8 mouse cellular contexts compared by ENCODE assay signal in genomic region chr14:103070790-103071189, GRCm38 (mm10). TPM values are rescaled to one million over a fixed set of nuclear protein-coding genes. Genes with fewer than 3 reads are reported as not detected.
A peak's percentile ranks its signal among the peaks of the same experiment; 100 is the strongest.
DNase-seq lines count a peak whose midpoint lies in the region; ATAC-seq and TF ChIP-seq lines count a peak whose summit lies in the region.

No protein-coding gene starts in this region.

- TF ChIP-seq POLR2A in myocyte (IDR thresholded peaks at IDR 0.05; ENCODE audit: insufficient read length, low read depth): no peak

- H3K79me2 ChIP-seq in myocyte (ENCODE audit: control insufficient read depth, insufficient read depth): no peaks in the 10 kb centered on the region

- no peaks in the 10 kb centered on the region for H3K9me3 ChIP-seq in heart, embryonic 15.5 days (replicated peaks)
- H3K9me3 ChIP-seq in liver, embryonic 13.5 days (replicated peaks): no peaks in the 10 kb centered on the region

- H3K27ac ChIP-seq in layer of hippocampus, adult 2 months: peak overlapping the region; percentile 92
- H3K27ac ChIP-seq in heart, embryonic 15.5 days: peak overlapping the region; percentile 93
- H3K27ac ChIP-seq in liver, embryonic 13.5 days: peak overlapping the region; percentile 96

- peak overlapping the region; percentile 74 for H3K9ac ChIP-seq in heart, embryonic 15.5 days
- peak overlapping the region; percentile 84 for H3K9ac ChIP-seq in liver, embryonic 13.5 days

- H3K4me2 ChIP-seq in heart, embryonic 15.5 days: peak overlapping the region; percentile 92
- peak overlapping the region; percentile 83 for H3K4me2 ChIP-seq in liver, embryonic 13.5 days
- H3K4me2 ChIP-seq in myocyte (ENCODE audit: low read depth): peak overlapping the region; percentile 93

- no peak for DNase-seq in layer of hippocampus, adult 2 months (ENCODE audit: low spot score in 2 of 2)
- DNase-seq in layer of hippocampus, postnatal 10 days (ENCODE audit: low spot score in 2 of 2): no peak
- peak; percentile 32 for DNase-seq in c-Kit-negative CD71-positive TER-119-positive erythroid progenitor cells, embryonic 14.5 days (ENCODE audit: low read depth, low spot score)
- DNase-seq in liver, embryonic 13.5 days: no peak
- DNase-seq in urinary bladder, adult 18-20 months (ENCODE audit: low spot score in 2 of 2): no peak
- DNase-seq in gastrocnemius, adult 8-10 months (ENCODE audit: low spot score in 2 of 2): no peak

- no peak for TF ChIP-seq CTCF in layer of hippocampus, adult 2 months (conservative IDR thresholded peaks at IDR 0.05)

- H3K4me1 ChIP-seq in heart, embryonic 15.5 days (replicated peaks): peaks cover 9% of the 10 kb centered on the region
- peaks cover 27% of the 10 kb centered on the region for H3K4me1 ChIP-seq in liver, embryonic 13.5 days (replicated peaks)

- no peaks in the 10 kb centered on the region for H3K27me3 ChIP-seq in heart, embryonic 15.5 days
- H3K27me3 ChIP-seq in liver, embryonic 13.5 days: no peaks in the 10 kb centered on the region
- no peaks in the 10 kb centered on the region for H3K27me3 ChIP-seq in myocyte (ENCODE audit: control insufficient read depth, insufficient read depth, insufficient read length)

- H3ac ChIP-seq in myocyte (ENCODE audit: control insufficient read depth, insufficient read length): peak overlapping the region; percentile 30

- H3K4me3 ChIP-seq in layer of hippocampus, adult 2 months: peak overlapping the region; percentile 82
- peak overlapping the region; percentile 83 for H3K4me3 ChIP-seq in heart, embryonic 15.5 days
- peak overlapping the region; percentile 70 for H3K4me3 ChIP-seq in liver, embryonic 13.5 days (replicated peaks)
- peak overlapping the region; percentile 47 for H3K4me3 ChIP-seq in myocyte

- 3% methylated on average over 10 of the region's 10 CpGs for WGBS in heart, embryonic 15.5 days
- 2% methylated on average over 10 of the region's 10 CpGs for WGBS in liver, embryonic 13.5 days (ENCODE audit: insufficient replicate concordance)

- no peak for ATAC-seq in heart, embryonic 15.5 days (replicated peaks; ENCODE audit: insufficient number of reproducible peaks, insufficient read depth, low FRiP score, low read depth)
- no peak for ATAC-seq in liver, embryonic 13.5 days (ENCODE audit: low read depth)

- H3K36me3 ChIP-seq in heart, embryonic 15.5 days: peaks cover 24% of the 10 kb centered on the region; the same call in 1 of the 2 replicates
- peaks cover 38% of the 10 kb centered on the region for H3K36me3 ChIP-seq in liver, embryonic 13.5 days
- peaks cover 19% of the 10 kb centered on the region for H3K36me3 ChIP-seq in myocyte (ENCODE audit: control insufficient read depth, insufficient read depth)

TF ChIP-seq in myocyte, 11 proteins besides CTCF, POLR2A, EP300 and RAD21:
- TF ChIP-seq SRF (IDR thresholded peaks at IDR 0.05; ENCODE audit: control insufficient read depth, insufficient read length, low read depth) (no peak), TCF12 (IDR thresholded peaks at IDR 0.05; ENCODE audit: insufficient read depth, poor library complexity, severe bottlenecking) (no peak), POLR2AphosphoS2 (IDR thresholded peaks at IDR 0.05; ENCODE audit: insufficient read length, low read depth) (no peak), MYOG (IDR thresholded peaks at IDR 0.05; ENCODE audit: control insufficient read depth in 1 of 3, insufficient read depth in 1 of 3, insufficient read length in 2 of 3, low read depth in 2 of 3) (no peak), REST (IDR thresholded peaks at IDR 0.05; ENCODE audit: insufficient read depth, insufficient read length) (no peak), MYOD1 (IDR thresholded peaks at IDR 0.05; ENCODE audit: control insufficient read depth in 1 of 3, insufficient read length in 2 of 3, low read depth in 2 of 3) (no peak), MAX (IDR thresholded peaks at IDR 0.05; ENCODE audit: low read depth) (no peak), E2F4 (IDR thresholded peaks at IDR 0.05; ENCODE audit: insufficient read depth) (no peak)

RNA-seq across cellular contexts. Expression of gene Cln5, which starts 0.8 kb away (rescaled TPM):
- 10 to 100 TPM; 10.1 to 10.2 TPM for total RNA-seq in layer of hippocampus, adult 2 months (2021)
- total RNA-seq in layer of hippocampus, postnatal 10 days (2021): 1 to 10 TPM; 6.5 to 6.9 TPM
- polyA plus RNA-seq in heart, embryonic 15.5 days (2015; fragmentation: Nextera tagmentation; extraction: Ambion mirVana): 23.6 and 26.1 TPM in 2 replicates
- polyA plus RNA-seq in liver, embryonic 13.5 days (2015; fragmentation: Nextera tagmentation; extraction: Ambion mirVana): 20.9 and 25.2 TPM in 2 replicates
- polyA plus RNA-seq in myocyte (2012; fragmentation: generic; extraction: Trizol): 20.6 TPM
- total RNA-seq in gastrocnemius, adult 8-10 months (2022): 10 to 100 TPM; 11.1 to 12.4 (median 11.8) TPM

RNA-seq across cellular contexts. Expression of gene Acod1, which starts 24.0 kb away (rescaled TPM):
- total RNA-seq in layer of hippocampus, adult 2 months (2021): not detected
- not detected for total RNA-seq in layer of hippocampus, postnatal 10 days (2021)
- polyA plus RNA-seq in heart, embryonic 15.5 days (2015; fragmentation: Nextera tagmentation; extraction: Ambion mirVana): 0.06 TPM in 1 of 2 replicates, not detected in the other
- polyA plus RNA-seq in liver, embryonic 13.5 days (2015; fragmentation: Nextera tagmentation; extraction: Ambion mirVana): 0.09 and 0.12 TPM in 2 replicates
- polyA plus RNA-seq in myocyte (2012; fragmentation: generic; extraction: Trizol): not detected
- total RNA-seq in gastrocnemius, adult 8-10 months (2022): not detected

RNA-seq across cellular contexts. Expression of gene Fbxl3, which starts 28.6 kb away (rescaled TPM):
- 100 to 1,000 TPM; 101 to 102 TPM for total RNA-seq in layer of hippocampus, adult 2 months (2021)
- total RNA-seq in layer of hippocampus, postnatal 10 days (2021): 10 to 100 TPM; 66.6 to 80.9 TPM
- polyA plus RNA-seq in heart, embryonic 15.5 days (2015; fragmentation: Nextera tagmentation; extraction: Ambion mirVana): 18.8 and 20.0 TPM in 2 replicates
- polyA plus RNA-seq in liver, embryonic 13.5 days (2015; fragmentation: Nextera tagmentation; extraction: Ambion mirVana): 10.5 and 13.9 TPM in 2 replicates
- 10.4 TPM for polyA plus RNA-seq in myocyte (2012; fragmentation: generic; extraction: Trizol)
- 10 to 100 TPM; 45.5 to 56.2 (median 51.0) TPM for total RNA-seq in gastrocnemius, adult 8-10 months (2022)
